In genomic region chr1:180179100-180179499, GRCm38 (mm10) we compare ENCODE assay signal across 15 mouse cellular contexts. TPM values are rescaled to one million over a fixed set of nuclear protein-coding genes. Genes with fewer than 3 reads are reported as not detected.
A peak's percentile ranks its signal among the peaks of the same experiment; 100 is the strongest.
DNase-seq lines count a peak whose midpoint lies in the region; TF ChIP-seq lines count a peak whose summit lies in the region.
"Had no signal": no experiment of that assay in that cellular context is flagged by ENCODE, and none has a peak within 500 bp of the region (broad histone marks: within the 10 kb centered on the region; RNA-seq: fewer than 3 reads in every experiment).

No protein-coding gene starts in this region.

- H3K79me2 ChIP-seq in heart, adult 2 months (replicated peaks; ENCODE audit: control insufficient read depth, insufficient read depth, low read length) = no peaks in the 10 kb centered on the region; the same call in 1 of the 2 replicates
- peaks cover 37% of the 10 kb centered on the region for H3K79me2 ChIP-seq in liver, adult 2 months (ENCODE audit: control insufficient read depth, insufficient read depth, low read length)

- peaks cover 2% of the 10 kb centered on the region; the same call in 1 of the 2 replicates for H3K36me3 ChIP-seq in heart, adult 2 months (ENCODE audit: control insufficient read depth, insufficient read depth, low read length)
- no peaks in the 10 kb centered on the region for H3K36me3 ChIP-seq in heart, embryonic 10.5 days
- H3K36me3 ChIP-seq in liver, adult 2 months (ENCODE audit: control insufficient read depth, insufficient read depth, low read length) = peaks cover 10% of the 10 kb centered on the region; the same call in 1 of the 2 replicates
- H3K36me3 ChIP-seq: embryonic facial prominence, embryonic 10.5 days; hindbrain, embryonic 13.5 days had no signal

- TF ChIP-seq EP300 in heart, adult 2 months (IDR thresholded peaks at IDR 0.05; ENCODE audit: insufficient read depth, low read depth, low read length) = no peak

- H3K9me3 ChIP-seq in heart, embryonic 10.5 days = no peaks in the 10 kb centered on the region
- H3K9me3 ChIP-seq: embryonic facial prominence, embryonic 10.5 days; forebrain, embryonic 13.5 days; hindbrain, embryonic 13.5 days had no signal

- WGBS in heart, adult 2 months = 81% methylated on average over 4 of the region's 4 CpGs
- 88% methylated on average over 4 of the region's 4 CpGs for WGBS in heart, embryonic 10.5 days
- 85% methylated on average over 4 of the region's 4 CpGs for WGBS in liver, adult 2 months

- no peak for TF ChIP-seq POLR2A in heart, adult 2 months (IDR thresholded peaks at IDR 0.05; ENCODE audit: insufficient read depth, low read depth, low read length)
- no peak for TF ChIP-seq POLR2A in liver, adult 2 months (IDR thresholded peaks at IDR 0.05; ENCODE audit: extremely low read depth, insufficient read depth, low read length)

- H3K27me3 ChIP-seq in heart, adult 2 months (ENCODE audit: control insufficient read depth, insufficient read depth, low read length) = no peaks in the 10 kb centered on the region
- peaks cover 6% of the 10 kb centered on the region; the same call in 1 of the 2 replicates for H3K27me3 ChIP-seq in heart, embryonic 10.5 days (ENCODE audit: insufficient read depth, poor library complexity, severe bottlenecking)
- no peaks in the 10 kb centered on the region for H3K27me3 ChIP-seq in liver, adult 2 months (ENCODE audit: control insufficient read depth, insufficient read depth, low read length)
- H3K27me3 ChIP-seq: forebrain, embryonic 13.5 days; hindbrain, embryonic 13.5 days had no signal

- intact Hi-C loops in heart, adult 2 months (cut with DNase I) = no loop called here

- H3K9ac ChIP-seq in heart, adult 2 months (ENCODE audit: low read depth, low read length) = peak overlapping the region; percentile 22; the same call in 1 of the 2 replicates
- no peak overlapping the region for H3K9ac ChIP-seq in liver, adult 2 months (ENCODE audit: low read depth, low read length)
- H3K9ac ChIP-seq: forebrain, embryonic 13.5 days; forebrain, postnatal 0 days; hindbrain, embryonic 13.5 days had no signal

- H3K4me1 ChIP-seq in heart, adult 2 months (ENCODE audit: control insufficient read depth, insufficient read depth, low read length) = peaks cover 11% of the 10 kb centered on the region; the same call in 1 of the 2 replicates
- peaks cover 10% of the 10 kb centered on the region; the same call in 1 of the 2 replicates for H3K4me1 ChIP-seq in heart, embryonic 10.5 days
- H3K4me1 ChIP-seq in liver, adult 2 months (ENCODE audit: control insufficient read depth, insufficient read depth, low read length) = peaks cover 76% of the 10 kb centered on the region
- H3K4me1 ChIP-seq: embryonic facial prominence, embryonic 10.5 days; forebrain, embryonic 13.5 days; hindbrain, embryonic 13.5 days had no signal

- peak; percentile 4 for DNase-seq in adrenal gland, postnatal 10 days
- DNase-seq in adrenal gland, postnatal 14 days = no peak
- DNase-seq in heart, adult 2 months = no peak
- DNase-seq in heart, embryonic 10.5 days (ENCODE audit: low spot score) = no peak
- DNase-seq in kidney, adult 11 months = peak; percentile 62
- DNase-seq in kidney, postnatal 4 days = no peak
- DNase-seq in liver, adult 2 months (ENCODE audit: extremely low read depth, low read depth, low spot score) = no peak
- DNase-seq in liver = no peak
- DNase-seq: cerebellum, adult 11-12 months; cerebellum, adult 9-11 months; forebrain, postnatal 0 days had no signal

- H3K27ac ChIP-seq in heart, adult 2 months = peak overlapping the region; percentile 87
- no peak overlapping the region for H3K27ac ChIP-seq in heart, embryonic 10.5 days
- H3K27ac ChIP-seq in liver, adult 2 months (replicated peaks; ENCODE audit: insufficient read depth, low read depth, low read length) = peak overlapping the region; percentile 50; the same call in 1 of the 2 replicates
- H3K27ac ChIP-seq: embryonic facial prominence, embryonic 10.5 days; forebrain, embryonic 13.5 days; hindbrain, embryonic 13.5 days; hindbrain, postnatal 0 days had no signal

- H3K4me3 ChIP-seq in heart, adult 2 months = no peak overlapping the region
- H3K4me3 ChIP-seq in heart, embryonic 10.5 days = no peak overlapping the region
- no peak overlapping the region for H3K4me3 ChIP-seq in liver, adult 2 months (ENCODE audit: insufficient read depth, low read depth, low read length)
- H3K4me3 ChIP-seq: embryonic facial prominence, embryonic 10.5 days; forebrain, embryonic 13.5 days; hindbrain, embryonic 13.5 days had no signal

- TF ChIP-seq CTCF in heart, adult 2 months (IDR thresholded peaks at IDR 0.05) = no peak
- TF ChIP-seq CTCF in liver, adult 2 months (IDR thresholded peaks at IDR 0.05; ENCODE audit: low read depth, low read length) = no peak

RNA-seq across cellular contexts. Expression of gene Coq8a, which starts 20.3 kb away (rescaled TPM):
- 1,000 to 10,000 TPM; 1,138 to 1,532 TPM for total RNA-seq in adrenal gland, postnatal 10 days (2021)
- total RNA-seq in adrenal gland, postnatal 14 days (2021) = 830 and 1,043 TPM in 2 replicates
- total RNA-seq in heart, adult 2 months (2021) = 100 to 1,000 TPM; 783 to 919 TPM
- 468 and 899 TPM in 2 replicates for polyA plus RNA-seq in heart, adult 2 months (2012; rRNA removed)
- polyA plus RNA-seq in heart, embryonic 10.5 days (2016; fragmentation: Nextera tagmentation; extraction: Ambion mirVana) = 4.0 and 8.2 TPM in 2 replicates
- total RNA-seq in liver, adult 2 months (2014; rRNA removed) = 137 and 197 TPM in 2 replicates
- 387 and 444 TPM in 2 replicates for polyA plus RNA-seq in liver, adult 2 months (2012; rRNA removed)

Comparison
In these comparisons a context has a peak if more than half of its experiments do, and no peak if none do; other contexts are left out.
1. DNase-seq: peak in adrenal gland, postnatal 10 days (single experiment) and kidney, adult 11 months (single experiment); none in adrenal gland, postnatal 14 days (single experiment), heart, adult 2 months (0 of 2), heart, embryonic 10.5 days (single experiment), kidney, postnatal 4 days (0 of 2), liver, adult 2 months (single experiment) and liver (single experiment).